Mouse (Mus musculus) stomach, postnatal 0 days (tissue): ENCODE measurements around the gene Pxn.

Source experiments
- CTCF ChIP-seq: IDR thresholded peaks from 2 replicates; pipeline ENCODE4 v1.5.1; 2016; ENCODE audit warnings: antibody characterized with exemption, low read depth, mild to moderate bottlenecking, moderate library complexity
- EP300 ChIP-seq: optimal IDR thresholded peaks from 2 replicates; pipeline ENCODE3; 2016; ENCODE audit warnings: antibody characterized with exemption

DNA sequence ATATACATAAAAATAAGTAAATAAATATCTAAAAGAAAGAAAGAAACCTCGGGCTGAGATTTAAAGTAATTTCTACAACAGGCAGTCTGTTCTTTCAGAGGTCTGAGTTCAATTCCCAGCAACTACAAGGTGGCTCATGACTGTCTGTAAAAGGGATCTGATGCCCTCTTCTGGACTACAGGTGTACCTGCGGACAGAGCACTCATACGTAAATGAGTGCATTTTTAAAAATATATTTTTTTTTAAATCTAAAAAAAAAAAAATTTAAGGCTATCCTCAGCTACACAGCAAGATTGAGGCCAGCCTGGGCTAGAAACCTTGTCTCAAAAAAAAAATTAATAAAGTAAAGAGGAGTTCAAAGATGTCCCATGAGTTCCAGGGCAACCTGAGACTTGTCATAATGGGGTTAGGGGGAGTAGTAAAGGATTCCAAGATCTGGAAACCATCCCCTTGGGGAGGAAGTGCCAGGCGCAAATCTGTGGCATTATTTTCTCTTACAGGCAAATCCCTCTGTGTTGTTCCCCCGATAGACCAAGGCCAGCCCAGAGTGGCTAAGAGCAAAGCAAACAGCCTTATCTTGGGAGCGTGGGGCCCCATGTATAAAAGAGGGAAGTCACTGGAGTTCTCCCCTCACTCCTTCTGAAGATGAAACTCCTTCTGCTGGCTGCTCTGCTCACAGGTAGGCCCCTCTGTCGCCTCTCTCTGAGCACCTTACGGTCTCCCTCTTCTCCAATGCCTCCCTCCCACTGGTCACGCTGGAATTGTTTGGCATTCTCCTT lies 40.6 kb upstream of the Pxn start, which contains the start of gene Pla2g1b:
- TF ChIP-seq CTCF = peak; percentile 61
- TF ChIP-seq EP300 = no peak
